Mouse (Mus musculus) embryonic fibroblast, embryonic 13.5 days (primary cell): Measurements from ENCODE around the gene Pcx.

Experiments
- CTCF ChIP-seq: IDR thresholded peaks from 2 replicates; pipeline ENCODE4 v1.5.1; 2011; ENCODE audit warnings: mild to moderate bottlenecking, control low read depth, low read length, moderate library complexity, borderline replicate concordance; ENCODE audit not compliant: insufficient read depth
- POLR2A ChIP-seq: IDR thresholded peaks from 2 replicates; pipeline ENCODE4 v1.6.1; 2011; ENCODE audit warnings: low read depth, mild to moderate bottlenecking, control low read depth, low read length, moderate library complexity

DNA sequence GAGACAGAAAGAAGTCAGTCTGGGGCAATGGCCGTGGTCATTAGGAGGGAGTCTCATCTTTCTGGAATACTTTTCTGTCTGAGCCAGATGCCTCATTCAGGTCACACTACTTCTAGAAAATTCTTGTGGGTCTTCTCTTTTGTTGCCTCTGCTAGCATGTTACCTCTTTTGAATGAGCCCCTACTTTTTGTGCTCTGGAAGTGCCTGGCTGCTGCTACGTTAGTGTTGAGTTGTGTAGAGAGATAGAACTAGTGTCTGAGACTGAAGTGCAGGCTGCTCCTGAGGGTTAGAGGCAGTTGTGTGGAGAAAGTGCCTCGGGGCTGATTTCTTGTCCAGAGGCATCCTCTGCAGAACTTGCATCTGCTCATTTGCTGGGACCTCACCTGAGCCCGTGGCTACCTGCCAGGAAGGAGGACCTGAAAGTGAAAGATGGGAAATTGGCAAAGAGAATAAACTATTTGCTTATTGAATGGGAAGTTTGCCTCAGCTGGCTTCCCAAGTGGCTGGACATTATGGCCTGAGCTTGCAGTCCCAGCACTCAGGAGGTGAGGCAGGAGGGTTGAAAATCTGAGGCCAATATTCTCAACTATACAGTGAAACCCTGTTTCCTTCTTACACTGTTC is 3.1 kb downstream of the Pcx start:
- TF ChIP-seq POLR2A (no peak), CTCF (no peak)
